Mouse (Mus musculus) T-helper 17 cell (primary cell): Measurements from ENCODE around the gene Syn3.
"Not testable (repeated sequence)": the region's sequence is repeated elsewhere in the genome, so short reads cannot be mapped to it uniquely, and the experiment has no call there.

Experiments
- in situ Hi-C, 2 experiments: fragments of 300-600 bp; cut with MboI, MseI; formaldehyde crosslinking; loops; 1 replicate in 1 of 2; 2 replicates in 1 of 2; pipeline ENCODE4 v1.15.1; 2025; ENCODE audit warnings: high pct_unique_total_duplicates in 2 of 2

The Syn3 gene

GRCm38 (mm10) chr10:86468612-86469546 lies 29.8 kb downstream of the Syn3 start:
- in situ Hi-C loops: loop anchor here in 1 of 2 experiments (5.0 kb wide), 1 partner anchor 497 kb away; no protein-coding TSS in a partner anchor

- in situ Hi-C loops: no loop called here
Measured at GRCm38 (mm10) chr10:86463538-86464199, 35.0 kb downstream of the Syn3 start.

- in situ Hi-C loops: loop anchor here (5.0 to 10.0 kb wide), 2 partner anchors 275 to 487 kb away; no protein-coding TSS in a partner anchor
Measured at GRCm38 (mm10) chr10:86459643-86460042, 39.1 kb downstream of the Syn3 start.

GRCm38 (mm10) chr10:86457665-86458209 lies 41.0 kb downstream of the Syn3 start:
- in situ Hi-C loops: loop anchor here (5.0 to 10.0 kb wide), 2 partner anchors 273 to 485 kb away; no protein-coding TSS in a partner anchor

- in situ Hi-C loops: loop anchor here (5.0 to 10.0 kb wide), 2 partner anchors 272 to 485 kb away; no protein-coding TSS in a partner anchor
Measured at GRCm38 (mm10) chr10:86457195-86457594, 41.5 kb downstream of the Syn3 start.

GRCm38 (mm10) chr10:86455296-86456055 lies 43.2 kb downstream of the Syn3 start:
- in situ Hi-C loops: loop anchor here (5.0 to 10.0 kb wide), 2 partner anchors 271 to 483 kb away; no protein-coding TSS in a partner anchor

GRCm38 (mm10) chr10:86452326-86452995 lies 46.2 kb downstream of the Syn3 start:
- in situ Hi-C loops: loop anchor here (5.0 to 10.0 kb wide), 3 partner anchors 268 to 385 kb away; no protein-coding TSS in a partner anchor

GRCm38 (mm10) chr10:86451294-86451693 lies 47.4 kb downstream of the Syn3 start:
- in situ Hi-C loops: loop anchor here (5.0 to 10.0 kb wide), 3 partner anchors 266 to 384 kb away; no protein-coding TSS in a partner anchor

- in situ Hi-C loops: no loop called here
Measured at GRCm38 (mm10) chr10:86446649-86447048, 52.0 kb downstream of the Syn3 start.

GRCm38 (mm10) chr10:86445207-86445606 lies 53.5 kb downstream of the Syn3 start:
- in situ Hi-C loops: no loop called here

GRCm38 (mm10) chr10:86444665-86445064 lies 54.0 kb downstream of the Syn3 start:
- in situ Hi-C loops: no loop called here

- in situ Hi-C loops: no loop called here
Measured at GRCm38 (mm10) chr10:86441765-86442164, 56.9 kb downstream of the Syn3 start.

GRCm38 (mm10) chr10:86439640-86440039 lies 59.1 kb downstream of the Syn3 start:
- in situ Hi-C loops: no loop called here

- in situ Hi-C loops: no loop called here
Measured at GRCm38 (mm10) chr10:86437294-86437693, 61.4 kb downstream of the Syn3 start.

GRCm38 (mm10) chr10:86435006-86435405 lies 63.7 kb downstream of the Syn3 start:
- in situ Hi-C loops: not testable (repeated sequence)

- in situ Hi-C loops: no loop called here
Measured at GRCm38 (mm10) chr10:86429651-86430050, 69.0 kb downstream of the Syn3 start.

- in situ Hi-C loops: no loop called here
Measured at GRCm38 (mm10) chr10:86427956-86428355, 70.7 kb downstream of the Syn3 start.

GRCm38 (mm10) chr10:86425690-86426530 lies 72.8 kb downstream of the Syn3 start:
- in situ Hi-C loops: no loop called here

- in situ Hi-C loops: no loop called here
Measured at GRCm38 (mm10) chr10:86421731-86422370, 76.8 kb downstream of the Syn3 start.
